Comparison of ENCODE assay signal across 19 mouse cellular contexts in the genomic region with DNA sequence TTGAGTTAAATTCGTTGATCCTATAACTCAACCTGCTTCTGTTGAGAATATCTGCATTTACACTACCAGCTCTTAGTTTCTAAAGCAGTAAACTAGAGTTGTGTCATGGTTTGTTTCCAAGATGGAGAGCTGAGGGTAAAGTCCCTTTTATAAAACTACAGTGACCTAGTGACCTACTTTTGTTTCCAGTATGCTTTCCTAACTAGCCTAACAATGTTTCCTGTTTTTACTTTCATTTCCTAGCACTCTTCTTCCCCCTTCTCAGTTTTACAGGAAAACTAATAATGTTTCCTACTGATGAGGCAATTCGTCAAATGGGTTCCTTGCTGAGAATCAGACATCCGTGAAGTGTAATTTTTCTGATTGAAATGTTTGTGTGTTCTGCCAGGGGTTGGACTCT.
"Had no signal": no experiment of that assay in that cellular context is flagged by ENCODE, and none has a peak within 500 bp of the region (broad histone marks: within the 10 kb centered on the region; RNA-seq: fewer than 3 reads in every experiment).

No protein-coding gene starts in this region.

- DNase-seq: lung, adult 18-20 months; lung, postnatal 10 days; lung, postnatal 4 days; retina, postnatal 1 day; right cerebral cortex, adult 18-20 months; right cerebral cortex, postnatal 25 days; right cerebral cortex, postnatal 4 days; spleen, adult 18-20 months; thymus, adult 18-20 months; thymus, postnatal 36 days had no signal

- H3K9me3 ChIP-seq: lung, embryonic 15.5 days; midbrain, embryonic 13.5 days; midbrain, embryonic 15.5 days; neural tube, embryonic 13.5 days; neural tube, embryonic 15.5 days had no signal

- H3K9ac ChIP-seq: liver, embryonic 14.5 days; lung, embryonic 15.5 days; midbrain, embryonic 13.5 days; midbrain, embryonic 15.5 days; neural tube, embryonic 13.5 days; neural tube, embryonic 15.5 days had no signal

- H3K27me3 ChIP-seq: lung, embryonic 15.5 days; midbrain, embryonic 13.5 days; midbrain, embryonic 15.5 days; neural tube, embryonic 13.5 days; neural tube, embryonic 15.5 days had no signal

- ATAC-seq: midbrain, embryonic 13.5 days; midbrain, embryonic 15.5 days had no signal

- H3K36me3 ChIP-seq: lung, embryonic 15.5 days; midbrain, embryonic 13.5 days; midbrain, embryonic 15.5 days; neural tube, embryonic 13.5 days; neural tube, embryonic 15.5 days had no signal

- H3K4me1 ChIP-seq: lung, embryonic 15.5 days; midbrain, embryonic 13.5 days; midbrain, embryonic 15.5 days; neural tube, embryonic 13.5 days; neural tube, embryonic 15.5 days had no signal

- H3K27ac ChIP-seq: liver, embryonic 14.5 days; lung, embryonic 15.5 days; midbrain, embryonic 13.5 days; midbrain, embryonic 15.5 days; neural tube, embryonic 13.5 days; neural tube, embryonic 15.5 days had no signal

- H3K4me3 ChIP-seq: lung, embryonic 15.5 days; megakaryocyte, embryonic 14.5 days; midbrain, embryonic 13.5 days; midbrain, embryonic 15.5 days; myocyte; neural tube, embryonic 13.5 days; neural tube, embryonic 15.5 days had no signal

- H3K4me2 ChIP-seq: lung, embryonic 15.5 days; midbrain, embryonic 11.5 days; midbrain, embryonic 13.5 days; midbrain, embryonic 15.5 days; neural tube, embryonic 13.5 days; neural tube, embryonic 15.5 days had no signal
